Mouse (Mus musculus) thymus, postnatal 14 days (tissue): ENCODE results near the gene Mroh9.

ENCODE experiments used
- DNase-seq: peaks from one replicate; pipeline ENCODE4 v3.0.0; 2021

Gene Mroh9

GRCm38 (mm10) chr1:163085570-163085969, at the start of gene Mroh9:
Gene Mroh9 (minus strand): TSS chr1:163085670.
- DNase-seq: no peak

GRCm38 (mm10) chr1:163129976-163130375, 44.5 kb upstream of the Mroh9 start:
- DNase-seq: no peak

- DNase-seq: no peak
Measured at GRCm38 (mm10) chr1:163129129-163129900, 43.8 kb upstream of the Mroh9 start.

DNA sequence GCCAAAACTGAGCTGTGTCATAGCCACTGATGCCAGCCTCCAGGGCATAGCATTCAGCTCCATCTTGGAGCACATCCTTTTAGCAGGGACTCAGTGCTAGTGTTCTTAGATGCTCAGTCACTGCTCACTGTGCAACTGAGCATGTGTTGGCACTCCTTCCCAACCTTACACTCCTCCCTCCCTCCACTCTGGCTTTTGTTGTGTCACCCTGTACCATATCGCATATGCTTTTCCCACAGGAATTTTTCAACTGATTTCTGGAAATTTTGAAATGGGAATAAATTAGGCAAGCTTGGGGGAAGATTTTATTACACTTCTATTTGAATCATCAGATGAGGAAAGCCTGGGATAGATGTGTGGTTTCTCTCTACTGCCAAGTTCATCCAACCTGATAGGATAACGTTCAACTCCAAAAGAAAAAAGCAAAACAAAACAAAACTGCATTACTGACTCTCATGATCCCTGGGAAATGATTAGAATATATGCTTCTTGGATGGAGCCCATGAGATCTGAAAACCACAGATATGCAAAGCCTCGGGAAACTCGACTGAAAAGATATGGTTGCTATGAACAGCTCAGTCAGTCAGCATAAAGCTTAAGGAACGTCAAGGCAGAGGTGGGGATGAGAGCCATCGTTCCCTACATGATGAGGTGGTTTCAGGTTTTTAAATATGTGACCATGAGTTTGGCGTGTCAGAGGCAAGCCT, 40.9 kb upstream of the Mroh9 start:
- DNase-seq: no peak

DNA sequence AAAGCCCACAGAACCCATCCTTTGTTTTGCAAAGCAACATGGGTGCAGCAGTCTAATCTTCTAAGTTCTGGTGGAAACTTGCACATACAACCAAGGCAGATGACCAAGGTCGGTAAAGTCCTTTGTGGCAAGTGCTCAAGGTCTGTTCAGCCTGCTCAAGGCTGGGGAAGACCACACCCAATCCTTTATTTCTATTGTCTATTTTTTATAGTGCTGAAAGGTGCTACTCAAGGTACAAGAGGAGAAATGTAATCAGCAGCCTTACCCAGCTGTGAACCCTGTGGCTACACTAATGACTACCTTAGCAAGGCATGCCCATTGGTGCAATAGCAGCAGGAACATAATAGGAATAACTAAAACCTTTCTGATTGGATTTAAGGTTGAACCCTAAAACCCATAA, 36.9 kb upstream of the Mroh9 start:
- no peak for DNase-seq

GRCm38 (mm10) chr1:163113461-163114174, 28.1 kb upstream of the Mroh9 start:
- DNase-seq: no peak

- DNase-seq: no peak
Measured at GRCm38 (mm10) chr1:163112482-163113164, 27.2 kb upstream of the Mroh9 start.

GRCm38 (mm10) chr1:163104960-163105359, 19.5 kb upstream of the Mroh9 start:
- no peak for DNase-seq

GRCm38 (mm10) chr1:163091438-163092155, 6.1 kb upstream of the Mroh9 start:
- peak; percentile 6 for DNase-seq

DNA sequence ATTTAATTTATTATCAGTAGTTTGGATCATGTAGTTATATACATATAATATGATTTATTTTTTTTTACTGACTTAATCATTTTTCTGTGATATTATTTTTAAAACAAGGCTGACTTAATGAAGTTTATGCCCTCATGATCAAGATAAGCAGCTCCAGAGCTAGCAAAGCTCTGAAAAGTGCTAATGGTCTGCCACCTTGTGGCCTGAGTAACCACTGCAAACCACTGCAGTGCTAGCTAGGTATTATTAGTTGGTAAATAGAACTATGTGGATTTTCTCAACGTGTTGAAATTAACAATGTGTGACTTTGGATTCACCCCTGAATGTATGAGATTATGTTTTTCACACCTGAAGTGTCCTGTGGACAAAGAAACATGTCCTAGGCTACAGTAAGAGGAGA, 15.0 kb downstream of the Mroh9 start:
- DNase-seq: no peak

DNA sequence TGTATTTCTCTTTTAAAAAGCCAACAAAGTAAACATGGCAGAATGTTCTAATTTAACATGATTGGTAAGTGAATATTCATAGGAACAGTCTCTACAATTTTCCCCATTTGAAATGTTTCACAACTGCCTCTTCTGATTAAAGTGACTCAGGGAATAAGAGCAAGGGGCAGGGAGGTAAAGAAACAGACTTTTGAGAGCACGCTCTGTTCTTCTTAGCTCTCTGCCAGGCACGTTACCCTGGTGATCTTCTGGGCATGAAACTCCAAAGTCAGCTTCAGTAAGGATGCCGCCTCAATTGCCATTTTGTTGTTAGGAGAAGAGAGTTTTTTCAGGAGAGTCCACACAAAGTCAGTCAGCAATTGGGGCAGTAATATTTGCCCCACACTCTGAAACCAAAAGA, 25.1 kb downstream of the Mroh9 start:
- no peak for DNase-seq

DNA sequence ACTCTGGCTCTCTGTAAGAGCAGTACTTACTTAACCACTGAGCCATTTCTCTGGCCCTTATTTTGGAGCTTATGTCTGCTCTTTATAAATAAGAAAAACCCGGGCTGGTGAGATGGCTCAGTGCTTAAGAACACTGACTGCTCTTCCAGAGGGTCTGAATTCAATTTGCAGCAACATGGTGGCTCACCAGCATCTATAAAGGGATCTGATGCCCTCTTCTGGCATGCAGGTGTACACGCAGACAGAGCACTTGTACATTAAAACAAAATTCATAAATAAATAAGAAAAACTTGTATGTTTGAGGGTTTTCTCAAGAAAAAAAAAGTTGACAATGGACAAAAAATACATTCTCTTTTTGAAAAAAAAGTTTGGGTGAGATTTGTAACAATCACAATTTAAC, 28.1 kb downstream of the Mroh9 start:
- no peak for DNase-seq

- no peak for DNase-seq
Measured at GRCm38 (mm10) chr1:163055629-163056028, 29.8 kb downstream of the Mroh9 start.

DNA sequence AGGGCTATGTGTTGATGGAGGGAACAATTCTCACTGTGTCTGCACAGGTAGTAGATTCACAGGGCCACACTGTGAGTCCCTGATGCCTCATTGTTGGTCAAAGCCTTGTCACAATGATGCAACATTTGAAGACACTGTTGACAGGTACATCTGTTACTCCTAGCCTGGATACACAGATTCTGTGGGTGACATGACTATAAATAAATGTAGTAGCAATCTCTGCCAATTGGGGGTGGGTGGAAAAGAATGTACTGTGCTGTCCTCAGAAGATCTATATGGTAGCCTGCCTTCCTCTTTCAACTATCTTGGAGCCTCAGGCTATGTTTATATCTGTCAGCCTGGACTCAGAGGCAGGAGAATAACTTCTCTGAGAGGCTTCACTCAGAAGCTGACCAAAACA, 62.4 kb downstream of the Mroh9 start:
- DNase-seq: no peak

GRCm38 (mm10) chr1:163009220-163009619, 76.2 kb downstream of the Mroh9 start:
- no peak for DNase-seq

- no peak for DNase-seq
Measured at GRCm38 (mm10) chr1:163003496-163003895, 82.0 kb downstream of the Mroh9 start.

DNA sequence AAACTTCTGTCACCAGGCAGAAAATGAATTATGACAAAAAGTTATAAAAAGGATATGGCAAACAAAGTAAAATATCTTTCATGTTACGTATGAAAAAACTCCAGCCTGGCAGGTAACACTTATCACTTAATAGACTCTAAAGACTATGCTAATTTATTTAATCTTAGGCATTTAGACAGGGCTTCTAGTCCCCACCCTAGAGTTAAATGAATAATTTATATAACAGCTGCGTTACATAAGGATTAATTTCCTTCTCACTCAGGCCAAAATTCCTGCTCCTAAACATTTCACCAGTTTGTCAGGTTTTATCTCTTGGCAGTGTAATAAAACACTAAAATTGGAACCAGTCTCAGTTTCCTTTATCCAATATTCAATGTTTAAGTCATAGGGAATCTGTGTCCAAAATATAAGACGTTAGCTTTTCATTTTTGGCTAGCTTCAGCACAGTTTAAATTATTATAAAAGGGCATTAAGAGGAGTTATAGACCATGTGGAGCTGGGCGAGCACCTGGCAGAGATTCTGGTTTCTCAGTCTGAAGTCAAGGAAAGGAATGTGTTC, 84.1 kb downstream of the Mroh9 start:
- DNase-seq: no peak

DNA sequence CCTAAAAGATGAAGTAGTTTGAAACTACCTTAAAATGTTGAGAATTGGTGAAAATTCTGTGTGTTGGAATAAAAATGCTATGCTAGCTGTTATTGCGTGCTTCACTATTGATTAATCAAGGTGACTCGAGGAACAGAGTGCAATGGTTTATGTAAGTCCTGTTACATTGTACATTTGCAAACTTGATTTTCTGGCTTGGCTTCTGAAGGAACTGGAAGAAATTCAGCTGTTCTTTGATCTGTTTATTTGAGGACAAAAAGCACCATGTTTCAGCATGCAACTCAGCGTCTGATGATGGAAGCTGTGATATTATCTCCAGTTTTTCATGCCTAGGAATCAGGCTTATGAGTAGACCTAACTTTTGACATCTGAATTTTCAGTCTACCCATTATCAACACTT, 97.9 kb downstream of the Mroh9 start:
- no peak for DNase-seq

DNA sequence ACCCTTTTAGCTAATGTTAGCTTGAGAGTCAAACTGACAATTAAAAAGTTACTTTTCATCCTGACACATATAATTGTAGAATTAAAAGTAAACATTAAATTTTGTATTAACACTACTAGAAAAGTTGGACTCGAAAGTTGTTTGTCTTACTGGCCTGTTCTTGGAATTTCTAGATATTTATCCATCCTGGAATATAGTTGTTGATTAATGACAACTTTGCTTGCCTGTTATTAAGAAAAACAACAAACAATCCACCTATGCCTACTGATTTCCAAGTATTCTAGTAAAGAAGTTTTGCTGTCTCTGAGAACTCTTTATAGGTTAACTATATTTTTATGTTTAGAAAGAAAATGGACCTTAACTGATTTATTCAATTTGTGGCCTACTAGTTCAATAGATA, 98.7 kb downstream of the Mroh9 start:
- DNase-seq: no peak

DNA sequence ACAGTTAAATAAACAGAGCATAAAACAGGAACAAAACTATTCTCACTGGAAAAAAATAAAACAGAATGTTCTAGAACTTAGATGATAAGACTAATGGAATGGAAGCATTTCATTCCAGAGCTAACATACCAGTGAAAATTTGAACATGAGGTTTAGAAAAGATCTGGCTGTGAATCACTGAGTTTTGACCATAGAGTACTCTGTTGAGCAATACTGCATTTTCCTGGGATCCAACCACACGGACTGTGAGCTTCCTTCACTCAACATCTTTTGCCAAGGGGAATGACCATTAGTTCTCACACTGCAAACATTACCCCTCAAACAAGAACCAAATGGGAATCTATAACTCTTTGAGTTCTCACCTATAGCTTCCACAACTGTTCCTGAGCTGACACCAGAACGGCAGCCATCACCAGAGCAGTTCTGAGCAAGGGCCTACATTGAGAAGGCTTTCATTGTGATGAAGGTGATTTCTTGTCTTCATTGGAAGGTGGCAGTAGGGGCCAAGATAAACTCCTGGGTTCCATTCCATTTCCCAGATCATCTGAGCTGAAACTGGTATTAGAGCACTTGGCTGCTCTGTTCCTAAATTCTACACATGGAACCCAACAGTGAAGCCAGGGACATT, 99.2 kb downstream of the Mroh9 start:
- DNase-seq: no peak

DNA sequence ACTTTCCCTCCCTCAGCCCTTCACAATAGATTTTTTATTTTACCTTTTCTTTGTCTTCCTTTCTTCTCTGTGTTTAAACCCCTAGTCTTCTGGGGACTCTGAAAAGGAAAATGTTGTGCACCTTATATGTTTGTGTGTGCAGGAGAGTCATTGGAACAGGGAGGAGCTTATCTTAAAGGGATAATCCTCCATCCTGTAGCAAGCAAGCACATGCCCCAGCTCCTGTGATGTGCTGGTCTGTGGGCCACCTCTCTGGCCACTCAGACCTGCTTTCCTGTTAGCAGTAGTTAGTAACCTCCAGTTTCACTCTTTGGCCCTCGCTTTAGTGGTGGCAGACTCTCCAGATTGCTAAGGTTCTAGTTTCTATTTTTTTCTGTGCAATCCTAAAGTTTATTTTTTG, 101.0 kb downstream of the Mroh9 start, which contains the start of gene Fmo3:
Gene Fmo3, minus strand, starts transcription at position 101 of the 400 bp plus-strand sequence.
- DNase-seq: no peak
